ENCODE assay signal across 16 mouse cellular contexts in the genomic region with DNA sequence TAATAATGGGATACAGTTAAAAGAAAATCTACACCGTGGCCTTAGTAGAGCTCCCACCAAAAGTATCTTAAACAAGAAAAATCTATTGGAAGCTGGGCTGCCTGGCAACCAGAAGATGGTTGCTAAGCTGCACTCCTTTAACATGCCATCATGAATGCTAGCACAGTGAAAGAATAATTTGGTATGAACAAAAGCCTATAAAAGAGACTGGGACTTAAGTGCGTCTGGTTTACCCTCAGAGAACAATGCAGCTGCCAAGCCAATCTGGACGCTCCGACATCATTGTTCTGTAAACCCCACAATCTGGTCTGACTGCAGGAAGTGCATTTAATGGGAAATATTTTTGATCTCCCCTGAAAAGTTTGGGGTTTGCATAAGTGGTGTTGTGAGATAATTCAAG. TPM values are rescaled to one million over a fixed set of nuclear protein-coding genes. Genes with fewer than 3 reads are reported as not detected.
A peak's percentile ranks its signal among the peaks of the same experiment; 100 is the strongest.
DNase-seq lines count a peak whose midpoint lies in the region; ATAC-seq lines count a peak whose summit lies in the region.
"Had no signal": no experiment of that assay in that cellular context is flagged by ENCODE, and none has a peak within 500 bp of the region (broad histone marks: within the 10 kb centered on the region; RNA-seq: fewer than 3 reads in every experiment).

No protein-coding gene starts in this region.

- peaks cover 5% of the 10 kb centered on the region; the same call in 1 of the 2 replicates for H3K4me1 ChIP-seq in forebrain, embryonic 11.5 days (replicated peaks; ENCODE audit: control insufficient read depth, insufficient read depth, low read length)
- H3K4me1 ChIP-seq in hindbrain, embryonic 16.5 days (ENCODE audit: control insufficient read depth, insufficient read depth, low read depth, low read length) = peaks cover 15% of the 10 kb centered on the region
- peaks cover 20% of the 10 kb centered on the region for H3K4me1 ChIP-seq in neural tube, embryonic 14.5 days (ENCODE audit: control insufficient read depth, insufficient read depth, low read length)
- H3K4me1 ChIP-seq: intestine, embryonic 15.5 days had no signal

- peak overlapping the region; percentile 47; the same call in 1 of the 2 replicates for H3K4me2 ChIP-seq in forebrain, embryonic 11.5 days (ENCODE audit: low read depth, low read length, severe bottlenecking)
- H3K4me2 ChIP-seq in hindbrain, embryonic 16.5 days (ENCODE audit: low read length) = peak overlapping the region; percentile 33
- H3K4me2 ChIP-seq in neural tube, embryonic 14.5 days (ENCODE audit: low read depth, low read length) = peak overlapping the region; percentile 30
- H3K4me2 ChIP-seq: embryonic facial prominence, embryonic 13.5 days; heart, embryonic 13.5 days; intestine, embryonic 15.5 days had no signal

- no peaks in the 10 kb centered on the region; the same call in 1 of the 2 replicates for H3K36me3 ChIP-seq in forebrain, embryonic 11.5 days (ENCODE audit: control insufficient read depth, insufficient read depth, low read length)
- H3K36me3 ChIP-seq in hindbrain, embryonic 16.5 days (ENCODE audit: control insufficient read depth, insufficient read depth, low read length) = peaks cover 4% of the 10 kb centered on the region; the same call in 1 of the 2 replicates
- H3K36me3 ChIP-seq in neural tube, embryonic 14.5 days (ENCODE audit: control insufficient read depth, insufficient read depth, low read length) = no peaks in the 10 kb centered on the region
- H3K36me3 ChIP-seq: intestine, embryonic 15.5 days had no signal

- no peak overlapping the region; the same call in 1 of the 2 replicates for H3K9ac ChIP-seq in forebrain, embryonic 11.5 days (ENCODE audit: low read length)
- H3K9ac ChIP-seq in hindbrain, embryonic 16.5 days (ENCODE audit: low read depth, low read length) = no peak overlapping the region
- no peak overlapping the region for H3K9ac ChIP-seq in neural tube, embryonic 14.5 days (replicated peaks; ENCODE audit: low read depth, low read length)
- H3K9ac ChIP-seq: embryonic facial prominence, embryonic 13.5 days; heart, embryonic 13.5 days; intestine, embryonic 15.5 days had no signal

- WGBS in forebrain, embryonic 11.5 days = 16% methylated on average over 4 of the region's 4 CpGs
- WGBS in hindbrain, embryonic 16.5 days = 9% methylated on average over 4 of the region's 4 CpGs
- WGBS in neural tube, embryonic 14.5 days = 9% methylated on average over 4 of the region's 4 CpGs

- H3K27me3 ChIP-seq in forebrain, embryonic 11.5 days (ENCODE audit: control insufficient read depth, insufficient read depth, low read length) = no peaks in the 10 kb centered on the region
- no peaks in the 10 kb centered on the region for H3K27me3 ChIP-seq in hindbrain, embryonic 16.5 days (replicated peaks; ENCODE audit: control insufficient read depth, insufficient read depth, low read length)
- no peaks in the 10 kb centered on the region for H3K27me3 ChIP-seq in neural tube, embryonic 14.5 days (ENCODE audit: control insufficient read depth, insufficient read depth, low read length)
- H3K27me3 ChIP-seq: embryonic facial prominence, embryonic 13.5 days; heart, embryonic 13.5 days; intestine, embryonic 15.5 days had no signal

- no peaks in the 10 kb centered on the region for H3K9me3 ChIP-seq in forebrain, embryonic 11.5 days (ENCODE audit: control insufficient read depth, low read length)
- no peaks in the 10 kb centered on the region for H3K9me3 ChIP-seq in hindbrain, embryonic 16.5 days (ENCODE audit: control insufficient read depth, low read length)
- no peaks in the 10 kb centered on the region for H3K9me3 ChIP-seq in neural tube, embryonic 14.5 days (ENCODE audit: control insufficient read depth, low read length)
- H3K9me3 ChIP-seq: embryonic facial prominence, embryonic 13.5 days; G1E; heart, embryonic 13.5 days; intestine, embryonic 15.5 days had no signal

- H3K27ac ChIP-seq in forebrain, embryonic 11.5 days (ENCODE audit: low read depth, low read length) = peak overlapping the region; percentile 77
- H3K27ac ChIP-seq in hindbrain, embryonic 16.5 days (ENCODE audit: low read depth, low read length) = 0 out of 2 replicates have a peak overlapping the region, but pooled peaks have one; percentile 54
- H3K27ac ChIP-seq in neural tube, embryonic 14.5 days (ENCODE audit: low read depth, low read length) = peak overlapping the region; percentile 12; the same call in 1 of the 2 replicates
- H3K27ac ChIP-seq: embryonic facial prominence, embryonic 13.5 days; heart, embryonic 13.5 days; intestine, embryonic 15.5 days; stomach, postnatal 0 days had no signal

- peak; percentile 23 for DNase-seq in layer of hippocampus, adult 11-12 months (ENCODE audit: low spot score)
- DNase-seq in layer of hippocampus, adult 9-10 months (ENCODE audit: low spot score) = no peak
- DNase-seq in forebrain, embryonic 11.5 days (ENCODE audit: low spot score) = peak; percentile 63
- DNase-seq in kidney, postnatal 14 days = no peak
- DNase-seq: liver; right cerebral cortex, postnatal 4 days had no signal

- peak; percentile 81 for ATAC-seq in forebrain, embryonic 11.5 days (replicated peaks; ENCODE audit: low FRiP score)
- ATAC-seq in hindbrain, embryonic 16.5 days = peak; percentile 46; the same call in 1 of the 2 replicates
- ATAC-seq in neural tube, embryonic 14.5 days (ENCODE audit: low read depth) = peak; percentile 51; the same call in 1 of the 2 replicates
- no peak for ATAC-seq in megakaryocyte-erythroid progenitor cell, adult 5-6 weeks (replicated peaks; ENCODE audit: low FRiP score, low TSS enrichment, poor library complexity, severe bottlenecking)
- ATAC-seq in monocyte, adult 5-6 weeks (replicated peaks; ENCODE audit: insufficient number of reproducible peaks, low FRiP score, low TSS enrichment, poor library complexity, severe bottlenecking) = no peak
- ATAC-seq: intestine, embryonic 15.5 days; lung, postnatal 0 days had no signal

- H3K4me3 ChIP-seq in forebrain, embryonic 11.5 days (ENCODE audit: low read depth, low read length) = peak overlapping the region; percentile 13
- H3K4me3 ChIP-seq in hindbrain, embryonic 16.5 days (ENCODE audit: low read length) = 0 out of 2 replicates have a peak overlapping the region, but pooled peaks have one; percentile 4
- peak overlapping the region; percentile 7; the same call in 1 of the 2 replicates for H3K4me3 ChIP-seq in neural tube, embryonic 14.5 days (ENCODE audit: low read depth, low read length)
- H3K4me3 ChIP-seq: embryonic facial prominence, embryonic 13.5 days; heart, embryonic 13.5 days; intestine, embryonic 15.5 days had no signal

RNA-seq across cellular contexts. Expression of gene Zc3h12c, which starts 22.1 kb away (rescaled TPM):
- polyA plus RNA-seq in forebrain, embryonic 11.5 days (2014; fragmentation: Nextera tagmentation; extraction: Ambion mirVana) = 11.8 and 12.6 TPM in 2 replicates
- 3.0 and 3.4 TPM in 2 replicates for polyA plus RNA-seq in hindbrain, embryonic 16.5 days (2015; fragmentation: Nextera tagmentation; extraction: Ambion mirVana)
- polyA plus RNA-seq in neural tube, embryonic 14.5 days (2014; fragmentation: Nextera tagmentation; extraction: Ambion mirVana) = 7.6 and 8.1 TPM in 2 replicates
- 1.5 and 2.6 TPM in 2 replicates for total RNA-seq in megakaryocyte-erythroid progenitor cell, adult 5-6 weeks (2014; fragmentation: Nextera tagmentation)
- 2.2 and 3.5 TPM in 2 replicates for total RNA-seq in megakaryocyte-erythroid progenitor cell, adult 5-6 weeks (2017)
- total RNA-seq in monocyte, adult 5-6 weeks (2017) = 3.9 to 5.5 TPM (median 4.3 TPM) in 3 replicates

Comparison
In these comparisons a context has a peak if more than half of its experiments do, and no peak if none do; other contexts are left out.
1. DNase-seq: peak in layer of hippocampus, adult 11-12 months (single experiment) and forebrain, embryonic 11.5 days (single experiment); none in layer of hippocampus, adult 9-10 months (single experiment) and kidney, postnatal 14 days (single experiment).
2. ATAC-seq: peak in forebrain, embryonic 11.5 days (single experiment), hindbrain, embryonic 16.5 days (single experiment) and neural tube, embryonic 14.5 days (single experiment); none in megakaryocyte-erythroid progenitor cell, adult 5-6 weeks (single experiment) and monocyte, adult 5-6 weeks (single experiment).
3. H3K27ac ChIP-seq: peak in every context shown above with its lines; median percentile 77 in forebrain, embryonic 11.5 days; 54 in hindbrain, embryonic 16.5 days; 12 in neural tube, embryonic 14.5 days.
4. Peak in every context shown above with its lines, with median percentiles within 50 percentile points of each other: H3K4me2 ChIP-seq and H3K4me3 ChIP-seq.